Mouse (Mus musculus) midbrain, postnatal 0 days (tissue): ENCODE data around the gene Myh9. TPM values are rescaled to one million over a fixed set of nuclear protein-coding genes. Genes with fewer than 3 reads are reported as not detected.
"Not testable (repeated sequence)": the region's sequence is repeated elsewhere in the genome, so short reads cannot be mapped to it uniquely, and the experiment has no call there.

Experiments used
- ATAC-seq: fragments of 200-750 bp; cut with Nextera tagmentation; 2 replicates; pipeline ENCODE4 v1.8.0; 2017; ENCODE audit warnings: moderate number of reproducible peaks, mild to moderate bottlenecking, moderate TSS enrichment, moderate library complexity; ENCODE audit not compliant: low FRiP score
- DNase-seq: peaks from one replicate; pipeline ENCODE4 v3.0.0-alpha.2; 2015; ENCODE audit warnings: low spot score
- H3K27ac ChIP-seq: fragments of 300-500 bp; sonication (generic); 2 replicates; pipeline ENCODE4 v1.5.1; 2014; ENCODE audit warnings: low read depth, mild to moderate bottlenecking, low read length, mixed read lengths
- H3K27me3 ChIP-seq: fragments of 300-500 bp; sonication (generic); 2 replicates; pipeline ENCODE4 v1.6.1; 2014; ENCODE audit warnings: low read length, control low read depth, mixed read lengths; ENCODE audit not compliant: insufficient read depth
- H3K36me3 ChIP-seq: fragments of 300-500 bp; sonication (generic); 2 replicates; pipeline ENCODE4 v1.6.1; 2014; ENCODE audit warnings: low read length, control low read depth, mixed read lengths; ENCODE audit not compliant: insufficient read depth
- H3K4me1 ChIP-seq: fragments of 300-500 bp; sonication (generic); 2 replicates; pipeline ENCODE4 v1.6.1; 2014; ENCODE audit warnings: mild to moderate bottlenecking, control low read depth, antibody characterized with exemption, low read length, mixed read lengths; ENCODE audit not compliant: insufficient read depth
- H3K4me2 ChIP-seq: fragments of 300-500 bp; sonication (generic); 2 replicates; pipeline ENCODE4 v1.6.1; 2014; ENCODE audit warnings: low read depth, mild to moderate bottlenecking, low read length, mixed read lengths; ENCODE audit not compliant: poor library complexity, severe bottlenecking
- H3K4me3 ChIP-seq: fragments of 300-500 bp; sonication (generic); 2 replicates; pipeline ENCODE4 v1.5.1; 2014; ENCODE audit warnings: low read depth, mild to moderate bottlenecking, low read length, moderate library complexity
- H3K9ac ChIP-seq: fragments of 300-500 bp; sonication (generic); replicated peaks from 2 replicates; pipeline ENCODE4 v1.6.1; 2014; ENCODE audit warnings: mild to moderate bottlenecking, low read length, moderate library complexity, mixed read lengths; ENCODE audit not compliant: poor library complexity, severe bottlenecking
- H3K9me3 ChIP-seq: fragments of 300-500 bp; sonication (generic); 2 replicates; pipeline ENCODE4 v1.6.1; 2016; ENCODE audit warnings: low read length, control low read depth
- CTCF ChIP-seq: IDR thresholded peaks from 2 replicates; pipeline ENCODE4 v1.5.1; 2016; ENCODE audit warnings: antibody characterized with exemption, mild to moderate bottlenecking
- WGBS: fragments of 180-500 bp; shearing (Covaris S2); extraction: QIAGEN DNeasy Blood & Tissue Kit; methylation state at CpG from one replicate; pipeline ENCODE4 v1.1.7; 2014; 5-methylcytosine and 5-hydroxymethylcytosine counted together
- polyA plus RNA-seq: library from polyadenylated mRNA; unstranded; fragments of >200 nt; fragmentation: Nextera tagmentation; extraction: Ambion mirVana; gene quantifications from 2 replicates; pipeline ENCODE4 v1.2.1, GENCODE M21; 2015
- total RNA-seq: library from RNA; depleted of rRNA; stranded (reverse); fragments of >200 nt; gene quantifications from 2 replicates; pipeline ENCODE4 v1.2.3, GENCODE M21; 2014

The Myh9 gene
- total and polyA plus RNA-seq, 2 experiments from 2014 or later = 8.2 to 26.9 TPM

DNA sequence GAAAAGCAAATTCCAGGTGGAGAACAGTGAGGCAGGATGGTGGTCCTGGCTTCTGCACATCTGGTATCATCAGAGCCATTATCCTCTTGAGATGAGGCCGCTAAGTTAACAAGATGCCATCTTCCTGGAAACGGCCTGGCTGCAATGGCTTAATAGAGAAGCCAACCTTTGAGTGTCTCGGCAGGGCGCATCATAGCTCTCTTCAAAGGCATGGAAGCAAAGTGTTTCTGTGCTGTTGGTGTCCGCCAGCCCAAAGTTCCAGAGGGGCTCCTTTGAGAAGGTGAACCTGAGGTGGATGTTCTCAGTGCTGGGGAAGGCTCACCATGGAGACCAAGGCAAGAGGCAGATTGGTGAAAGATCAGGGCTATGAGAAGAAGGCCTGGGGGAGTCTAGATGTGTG, 110.4 kb downstream of the Myh9 start:
- Histone ChIP-seq H3K9ac (no peak overlapping the region), H3K36me3 (no peaks in the 10 kb centered on the region), H3K4me2 (no peak overlapping the region), H3K4me3 (no peak overlapping the region), H3K27ac (no peak overlapping the region), H3K9me3 (no peaks in the 10 kb centered on the region), H3K4me1 (no peaks in the 10 kb centered on the region), H3K27me3 (no peaks in the 10 kb centered on the region)
- DNase-seq = no peak
- ATAC-seq = no peak
- TF ChIP-seq CTCF = no peak
- WGBS = 90% methylated on average over 5 of the region's 5 CpGs

DNA sequence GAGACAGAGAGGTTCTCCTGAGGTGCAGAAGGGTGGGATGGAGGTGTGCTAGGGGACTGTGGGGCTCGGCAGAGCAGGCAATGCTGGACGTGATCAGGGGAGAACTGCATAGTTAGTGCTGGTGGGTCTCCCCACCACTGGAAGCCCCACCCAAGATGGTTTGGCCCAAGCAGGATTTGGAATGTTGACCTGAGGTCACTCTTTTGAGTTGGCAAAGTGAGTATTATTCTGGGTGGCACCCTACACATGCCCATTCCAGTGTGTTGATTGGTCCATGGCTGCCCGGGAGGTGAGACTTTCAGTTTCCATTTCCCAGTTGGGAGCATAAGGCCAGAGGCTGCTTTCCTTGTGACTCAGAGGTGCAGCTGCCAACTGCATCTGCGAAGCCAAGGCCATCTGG, 113.2 kb downstream of the Myh9 start, which contains the start of gene Apol9b:
Gene Apol9b, plus strand, starts transcription at position 301 of the 400 bp plus-strand sequence.
- not testable (repeated sequence) for H3K27me3 ChIP-seq, H3K9me3 ChIP-seq, DNase-seq, H3K4me1 ChIP-seq, H3K9ac ChIP-seq, H3K4me3 ChIP-seq, H3K36me3 ChIP-seq, H3K27ac ChIP-seq, H3K4me2 ChIP-seq, ATAC-seq
- WGBS = no CpG with 5 or more reads among the region's 4 CpGs

DNA sequence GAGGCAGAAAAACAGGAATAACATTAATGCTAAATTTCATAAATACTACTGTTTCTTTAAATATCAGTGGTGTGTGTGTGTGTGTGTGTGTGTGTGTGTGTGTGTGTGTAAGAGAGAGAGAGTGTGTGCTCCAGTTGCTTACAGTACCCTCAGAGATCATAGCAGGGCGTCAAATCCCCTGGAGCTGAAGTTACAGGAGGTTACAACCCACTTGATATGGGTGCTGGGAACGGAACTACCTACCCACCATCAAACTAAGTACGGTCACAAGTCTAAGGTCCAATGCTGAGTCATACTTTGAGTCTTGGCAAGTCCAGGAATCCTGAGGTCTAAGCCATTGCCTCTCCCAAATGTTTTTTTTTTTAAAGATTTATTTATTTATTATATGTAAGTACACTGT, 114.2 kb downstream of the Myh9 start:
- WGBS = 95% methylated on average over 3 of the region's 3 CpGs
- not testable (repeated sequence) for H3K9me3 ChIP-seq, H3K27me3 ChIP-seq, H3K4me1 ChIP-seq, ATAC-seq, H3K9ac ChIP-seq, H3K4me3 ChIP-seq, H3K4me2 ChIP-seq, H3K27ac ChIP-seq, H3K36me3 ChIP-seq, DNase-seq

DNA sequence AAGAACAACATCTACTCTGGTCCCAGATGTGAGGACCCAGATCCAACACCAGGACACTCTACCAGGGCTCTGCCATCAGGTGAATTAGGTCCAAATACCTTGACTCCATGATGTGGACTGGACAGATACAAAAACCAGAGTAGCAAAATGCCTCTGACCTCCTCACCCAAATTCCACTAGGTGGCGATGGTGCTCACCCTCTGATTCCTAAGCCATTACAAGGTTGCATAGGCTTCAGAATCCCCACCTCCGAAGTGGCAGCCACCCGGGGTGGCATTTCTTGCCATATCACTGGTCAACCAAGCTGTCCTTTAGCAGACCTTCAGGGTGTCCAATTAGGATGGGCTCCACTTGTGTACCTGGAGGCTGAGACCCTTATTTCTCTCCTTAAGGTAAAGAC, 114.8 kb downstream of the Myh9 start:
- WGBS = 5% methylated on average over 3 of the region's 3 CpGs
- H3K4me3 ChIP-seq, DNase-seq: not testable (repeated sequence)

DNA sequence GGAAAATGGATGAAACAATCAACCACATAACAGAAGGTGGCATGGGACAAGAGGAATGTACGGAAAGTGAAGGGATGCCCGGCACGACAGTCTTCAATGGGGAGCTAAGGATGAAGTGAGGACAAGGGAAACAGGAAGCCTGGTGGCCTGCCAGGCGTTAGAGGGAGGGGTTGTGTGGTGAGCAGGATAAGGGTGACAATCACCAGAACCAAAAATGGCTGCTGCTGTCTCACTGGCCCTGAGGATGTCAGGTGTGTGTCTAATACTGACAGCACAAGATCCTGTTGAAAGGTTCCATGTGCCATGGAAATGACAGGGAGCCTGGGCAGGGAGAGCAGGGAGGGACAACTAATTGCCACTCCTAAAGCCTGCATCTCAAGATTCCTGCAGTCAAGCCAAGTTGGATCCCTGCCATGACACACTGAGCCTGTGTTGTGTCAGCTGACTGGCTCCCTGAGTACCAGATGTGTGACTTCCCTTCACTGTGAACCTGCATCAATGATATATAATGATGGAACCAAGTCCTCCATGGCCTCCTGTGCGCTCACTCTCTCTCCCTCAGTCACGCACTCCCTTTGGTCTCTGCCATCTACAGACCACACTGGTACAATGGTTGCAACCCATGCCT, 116.5 kb downstream of the Myh9 start:
- H3K36me3 ChIP-seq, H3K27me3 ChIP-seq, H3K9ac ChIP-seq, H3K4me1 ChIP-seq, ATAC-seq, H3K9me3 ChIP-seq, H3K4me2 ChIP-seq, H3K4me3 ChIP-seq, H3K27ac ChIP-seq: not testable (repeated sequence)
- DNase-seq = peak; percentile 44
- WGBS = 78% methylated on average over 3 of the region's 6 CpGs

More for the DNA sequence above, 114.8 kb downstream of the Myh9 start:
- H3K27ac ChIP-seq, H3K27me3 ChIP-seq, H3K4me2 ChIP-seq, ATAC-seq, H3K9me3 ChIP-seq, H3K9ac ChIP-seq, H3K4me1 ChIP-seq, H3K36me3 ChIP-seq: not testable (repeated sequence)
- TF ChIP-seq CTCF = peak; percentile 60

DNA sequence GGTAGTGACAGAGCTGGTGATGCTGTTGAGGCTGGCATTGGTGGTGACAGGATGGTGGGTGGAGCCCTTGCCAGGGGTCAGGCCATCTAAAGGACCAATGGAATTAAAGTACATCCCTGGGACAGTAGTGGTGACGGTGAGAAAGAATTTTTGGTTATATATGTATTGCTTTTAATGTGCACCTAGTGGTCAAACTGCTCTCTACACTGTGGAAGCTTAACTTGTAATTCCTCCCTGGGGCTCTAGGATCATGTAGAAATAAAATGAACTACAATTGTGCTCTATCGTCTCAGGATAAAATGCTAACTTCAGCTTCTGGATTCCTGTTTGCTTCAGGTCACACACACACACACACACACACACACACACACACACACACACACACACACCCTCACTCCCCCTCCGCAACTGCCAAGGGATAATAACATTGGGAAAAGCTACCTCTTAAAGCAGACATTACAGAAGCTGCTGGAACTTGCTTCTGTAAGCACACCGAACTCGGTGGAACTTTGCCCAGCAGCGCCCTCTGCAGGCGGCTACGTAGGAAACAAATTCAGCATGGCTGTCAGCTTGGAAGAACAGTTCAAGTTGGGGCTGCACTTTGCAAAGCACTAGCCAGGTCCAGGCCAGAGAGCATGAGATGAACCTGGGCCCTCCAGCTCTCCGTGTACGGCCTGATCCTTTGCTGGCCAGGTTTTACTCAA, 117.6 kb downstream of the Myh9 start:
- H3K27me3 ChIP-seq, H3K9ac ChIP-seq, ATAC-seq, H3K9me3 ChIP-seq, DNase-seq, H3K27ac ChIP-seq, H3K36me3 ChIP-seq, H3K4me3 ChIP-seq, H3K4me2 ChIP-seq, H3K4me1 ChIP-seq: not testable (repeated sequence)
- 40% methylated on average over 2 of the region's 10 CpGs for WGBS

DNA sequence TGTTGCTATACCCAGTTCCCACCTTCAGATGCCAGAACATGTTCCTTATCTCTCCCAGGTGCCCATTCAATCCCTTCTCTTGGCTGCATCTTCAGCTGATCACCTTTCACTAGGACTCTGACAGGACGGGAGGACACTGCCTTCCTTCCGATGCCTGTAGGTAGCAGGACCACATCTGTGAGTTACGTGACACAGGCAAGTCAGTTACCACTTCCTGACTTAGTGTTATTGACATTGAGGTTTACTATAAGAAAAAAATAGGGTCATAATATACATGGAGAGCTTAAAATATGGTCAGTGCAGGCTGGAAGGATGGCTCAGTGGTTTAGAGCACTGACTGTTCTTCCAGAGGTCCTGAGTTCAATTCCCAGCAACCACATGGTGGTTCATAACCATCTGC, 120.5 kb downstream of the Myh9 start:
- DNase-seq, H3K27ac ChIP-seq, H3K4me1 ChIP-seq, H3K9me3 ChIP-seq, H3K9ac ChIP-seq, ATAC-seq, H3K4me2 ChIP-seq, H3K27me3 ChIP-seq, H3K36me3 ChIP-seq, H3K4me3 ChIP-seq: not testable (repeated sequence)
- WGBS = no CpG with 5 or more reads among the region's 3 CpGs

DNA sequence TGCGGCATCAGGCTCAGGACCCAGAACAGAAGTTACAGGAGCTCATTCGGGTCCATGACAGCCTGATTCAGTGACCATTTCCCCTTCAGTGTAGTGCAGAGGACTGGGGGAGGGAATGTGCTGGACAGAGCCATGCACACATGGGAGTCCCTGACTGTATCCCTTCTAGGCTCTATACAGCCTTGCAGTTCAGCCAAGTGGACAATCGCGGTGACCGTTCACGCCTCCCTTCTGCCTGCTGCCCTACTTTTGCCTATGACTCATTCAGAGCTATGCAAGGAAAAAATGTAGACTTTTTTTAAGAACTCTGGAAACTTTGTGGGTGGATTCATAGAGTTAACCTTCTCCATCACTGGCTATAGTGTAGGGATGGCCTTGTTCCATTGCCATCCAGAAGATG, 123.7 kb downstream of the Myh9 start:
- not testable (repeated sequence) for DNase-seq, H3K27me3 ChIP-seq, H3K9me3 ChIP-seq, H3K4me3 ChIP-seq, H3K9ac ChIP-seq, H3K4me1 ChIP-seq, ATAC-seq, H3K36me3 ChIP-seq, H3K27ac ChIP-seq, H3K4me2 ChIP-seq
- WGBS = 83% methylated on average over 2 of the region's 6 CpGs
